Mouse (Mus musculus): ENCODE results near the gene Abhd4. TPM values are rescaled to one million over a fixed set of nuclear protein-coding genes. Genes with fewer than 3 reads are reported as not detected.
"Not testable (repeated sequence)": the region's sequence is repeated elsewhere in the genome, so short reads cannot be mapped to it uniquely, and the experiment has no call there.

The Abhd4 gene
- polyA plus RNA-seq, 1 experiment from 2014 or later, result 61.5 TPM

DNA sequence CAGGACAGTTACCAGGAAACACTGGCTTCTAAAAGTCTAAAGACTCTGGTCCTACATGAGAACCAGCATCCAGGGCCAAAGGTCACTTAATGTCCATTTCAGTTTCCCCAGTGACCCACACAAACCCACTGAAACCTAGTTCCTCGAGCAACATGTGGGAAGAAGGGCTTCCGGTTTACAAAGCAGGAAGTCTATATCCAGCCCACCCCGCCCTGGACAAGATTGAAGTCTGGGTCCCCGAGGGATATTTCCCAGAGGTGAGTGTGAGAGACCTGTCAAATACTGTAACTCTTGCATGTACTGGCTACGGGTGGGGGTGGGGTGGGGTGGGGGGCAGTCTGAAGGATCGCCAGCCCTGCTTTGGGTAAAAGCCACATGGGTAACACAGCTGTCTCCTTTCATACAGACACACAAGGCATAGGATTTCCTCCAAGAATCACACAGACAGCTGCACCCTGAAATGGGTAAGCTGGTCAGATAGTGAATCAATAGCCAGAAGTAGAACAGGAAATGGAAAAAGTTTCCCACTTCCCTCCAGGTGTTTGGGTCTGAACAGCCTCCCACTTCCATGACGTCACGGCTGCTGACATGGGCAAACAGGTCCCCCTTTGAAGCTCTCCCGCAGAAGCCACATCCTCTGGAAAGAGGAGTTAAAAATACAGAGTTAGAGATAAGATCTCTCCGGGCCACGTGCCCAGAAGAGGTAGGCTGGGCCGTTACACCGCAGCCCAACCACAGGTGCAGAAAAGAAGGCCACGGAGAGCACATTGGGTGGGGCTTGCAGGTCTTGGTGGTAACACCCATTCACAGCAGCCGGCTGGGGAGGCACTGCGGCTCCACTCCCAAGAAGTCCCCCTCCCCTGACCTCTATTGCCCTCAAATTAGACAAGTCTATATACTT lies 26.8 kb upstream of the Abhd4 start:
- Histone ChIP-seq H3K36me3 (ENCODE audit: control insufficient read depth, insufficient read depth, low read length) (no peaks in the 10 kb centered on the region), H3K9me3 (ENCODE audit: control insufficient read depth, low read length) (no peaks in the 10 kb centered on the region), H3K4me1 (replicated peaks; ENCODE audit: control insufficient read depth, insufficient read depth, low read length) (peaks cover 33% of the 10 kb centered on the region), H3K27ac (ENCODE audit: low read length) (peak overlapping the region; percentile 60), H3K27me3 (ENCODE audit: control insufficient read depth, insufficient read depth, low read depth, low read length) (no peaks in the 10 kb centered on the region), H3K9ac (ENCODE audit: low read length) (peak overlapping the region; percentile 42; the same call in 1 of the 2 replicates), H3K4me3 (ENCODE audit: low read length) (peak overlapping the region; percentile 41), H3K4me2 (ENCODE audit: low read depth, low read length) (peak overlapping the region; percentile 67)
- peak; percentile 64 for ATAC-seq (ENCODE audit: low read depth)
- 10% methylated on average over 16 of the region's 16 CpGs for WGBS

DNA sequence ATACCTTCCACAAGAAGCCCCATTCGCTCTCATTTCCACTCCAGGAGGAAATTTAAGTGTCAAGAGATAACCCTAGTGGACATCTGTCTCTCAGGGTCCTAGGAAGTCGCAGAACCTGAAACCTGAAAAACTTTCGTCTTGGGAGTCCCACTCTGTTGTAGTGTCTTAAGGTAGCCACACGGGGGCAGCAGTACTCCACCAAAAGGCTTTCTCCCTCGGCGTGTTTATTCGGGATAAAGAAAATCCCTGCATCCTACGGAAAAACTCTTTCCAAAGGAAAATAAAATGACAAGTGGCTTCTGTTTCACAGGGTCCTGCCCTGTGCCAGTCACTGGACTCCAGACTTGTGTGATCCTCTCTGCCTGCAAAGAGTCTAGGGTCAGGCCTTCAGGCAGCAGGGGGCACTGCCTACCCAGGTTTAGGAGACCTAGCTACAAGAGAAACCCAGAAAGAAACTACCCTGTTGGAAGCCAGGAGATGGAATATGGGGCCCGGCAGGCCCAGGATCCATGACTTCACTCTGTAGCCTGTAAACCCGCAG lies 26.0 kb upstream of the Abhd4 start:
- H3K9ac ChIP-seq (ENCODE audit: low read length), result peak overlapping the region; percentile 61
- ATAC-seq (ENCODE audit: low read depth), result peak; percentile 54
- peak overlapping the region; percentile 67 for H3K4me2 ChIP-seq (ENCODE audit: low read depth, low read length)
- peak overlapping the region; percentile 60 for H3K27ac ChIP-seq (ENCODE audit: low read length)
- H3K27me3 ChIP-seq (ENCODE audit: control insufficient read depth, insufficient read depth, low read depth, low read length), result no peaks in the 10 kb centered on the region
- WGBS, result under 1% methylated on average over 10 of the region's 10 CpGs
- no peaks in the 10 kb centered on the region for H3K9me3 ChIP-seq (ENCODE audit: control insufficient read depth, low read length)
- no peaks in the 10 kb centered on the region for H3K36me3 ChIP-seq (ENCODE audit: control insufficient read depth, insufficient read depth, low read length)
- peaks cover 40% of the 10 kb centered on the region for H3K4me1 ChIP-seq (replicated peaks; ENCODE audit: control insufficient read depth, insufficient read depth, low read length)
- H3K4me3 ChIP-seq (ENCODE audit: low read length), result peak overlapping the region; percentile 41

DNA sequence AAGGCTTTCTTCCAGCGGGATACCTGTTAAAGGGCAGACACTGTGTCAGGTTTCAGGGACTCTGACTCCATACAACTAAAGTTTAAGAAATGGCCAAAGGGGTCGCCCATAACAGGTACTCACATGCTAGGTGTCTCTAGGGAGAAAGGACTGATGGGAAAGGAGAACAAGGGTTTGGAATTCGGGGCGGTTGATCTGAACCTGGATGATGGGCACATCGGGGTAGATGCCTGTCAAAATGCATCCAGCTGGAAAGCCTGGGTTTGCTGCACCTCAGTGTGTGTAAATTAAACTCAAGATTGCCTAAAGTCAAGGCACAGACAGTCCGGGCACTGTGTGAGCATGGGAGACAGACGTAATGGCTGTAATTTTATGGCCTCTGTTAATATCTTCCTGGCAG lies 25.5 kb upstream of the Abhd4 start:
- 29% methylated on average over 7 of the region's 7 CpGs for WGBS
- peaks cover 44% of the 10 kb centered on the region for H3K4me1 ChIP-seq (replicated peaks; ENCODE audit: control insufficient read depth, insufficient read depth, low read length)
- H3K4me3 ChIP-seq (ENCODE audit: low read length), result no peak overlapping the region; the same call in 1 of the 2 replicates
- H3K9ac ChIP-seq (ENCODE audit: low read length), result peak overlapping the region; percentile 61; the same call in 1 of the 2 replicates
- no peak overlapping the region for H3K27ac ChIP-seq (ENCODE audit: low read length)
- H3K4me2 ChIP-seq (ENCODE audit: low read depth, low read length), result peak overlapping the region; percentile 67
- no peak for ATAC-seq (ENCODE audit: low read depth)
- no peaks in the 10 kb centered on the region for H3K9me3 ChIP-seq (ENCODE audit: control insufficient read depth, low read length)
- H3K36me3 ChIP-seq (ENCODE audit: control insufficient read depth, insufficient read depth, low read length), result no peaks in the 10 kb centered on the region
- no peaks in the 10 kb centered on the region for H3K27me3 ChIP-seq (ENCODE audit: control insufficient read depth, insufficient read depth, low read depth, low read length)

DNA sequence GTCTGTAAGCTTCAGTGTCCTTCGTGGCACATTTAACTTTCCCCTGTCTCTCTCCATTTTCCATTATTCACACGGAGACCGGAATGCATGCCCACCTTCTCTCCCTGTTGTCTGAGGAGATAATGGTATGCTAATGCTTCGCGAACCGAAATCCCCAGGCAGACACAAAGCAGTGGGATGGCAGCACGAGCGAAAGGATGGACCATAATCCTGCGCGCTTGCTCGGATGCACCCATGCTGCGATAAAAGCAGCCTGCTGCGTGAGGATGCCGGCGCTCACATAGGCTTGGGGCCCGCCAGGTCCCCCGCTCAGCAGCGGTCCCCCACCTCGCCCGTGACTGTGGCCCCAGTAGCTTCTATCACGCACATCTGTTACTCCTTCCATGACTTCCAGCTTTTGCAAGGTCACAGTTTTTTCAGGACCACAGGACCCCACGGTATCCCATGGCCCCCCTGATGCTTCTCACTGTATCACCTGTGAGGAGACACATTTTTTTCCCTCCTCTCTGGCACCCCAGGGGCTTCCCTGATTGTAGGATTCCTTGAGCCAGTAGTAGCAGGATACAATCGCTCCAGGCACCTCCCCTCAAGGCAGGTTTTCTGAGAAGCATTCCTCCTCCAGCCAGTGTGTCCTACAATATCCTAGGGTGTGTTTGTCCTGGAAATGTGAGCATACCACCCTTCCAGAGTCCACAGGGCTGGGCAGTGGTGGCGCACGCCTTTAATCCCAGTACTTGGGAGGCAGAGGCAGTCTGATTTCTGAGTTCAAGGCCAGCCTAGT lies 24.9 kb upstream of the Abhd4 start:
- Histone ChIP-seq H3K4me3 (ENCODE audit: low read length) (no peak overlapping the region), H3K36me3 (ENCODE audit: control insufficient read depth, insufficient read depth, low read length) (peaks cover under 1% of the 10 kb centered on the region; the same call in 1 of the 2 replicates), H3K4me2 (ENCODE audit: low read depth, low read length) (no peak overlapping the region), H3K9me3 (ENCODE audit: control insufficient read depth, low read length) (no peaks in the 10 kb centered on the region), H3K27ac (ENCODE audit: low read length) (no peak overlapping the region), H3K9ac (ENCODE audit: low read length) (0 out of 2 replicates have a peak overlapping the region, but pooled peaks have one; percentile 2), H3K4me1 (replicated peaks; ENCODE audit: control insufficient read depth, insufficient read depth, low read length) (peaks cover 50% of the 10 kb centered on the region), H3K27me3 (ENCODE audit: control insufficient read depth, insufficient read depth, low read depth, low read length) (no peaks in the 10 kb centered on the region)
- ATAC-seq (ENCODE audit: low read depth), result no peak
- 31% methylated on average over 25 of the region's 25 CpGs for WGBS

DNA sequence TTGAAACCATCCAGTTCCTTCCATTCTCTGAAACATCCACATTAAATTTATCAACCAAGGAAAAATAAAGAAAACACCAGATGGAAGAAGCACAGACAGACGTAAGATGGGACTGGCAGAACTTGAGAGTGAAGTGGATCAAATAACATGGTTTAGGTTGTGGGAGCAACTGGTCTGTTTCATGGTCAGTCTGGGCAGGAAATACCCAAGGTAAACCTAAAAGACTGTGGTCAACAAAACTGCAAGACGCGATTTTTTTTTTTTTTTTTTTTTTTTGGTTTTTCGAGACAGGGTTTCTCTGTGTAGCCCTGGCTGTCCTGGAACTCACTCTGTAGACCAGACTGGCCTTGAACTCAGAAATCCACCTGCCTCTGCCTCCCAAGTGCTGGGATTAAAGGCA lies 24.1 kb upstream of the Abhd4 start:
- not testable (repeated sequence) for H3K36me3 ChIP-seq (ENCODE audit: control insufficient read depth, insufficient read depth, low read length); ATAC-seq (ENCODE audit: low read depth); H3K27me3 ChIP-seq (ENCODE audit: control insufficient read depth, insufficient read depth, low read depth, low read length); H3K4me3 ChIP-seq (ENCODE audit: low read length); H3K4me2 ChIP-seq (ENCODE audit: low read depth, low read length); H3K9ac ChIP-seq (ENCODE audit: low read length); H3K9me3 ChIP-seq (ENCODE audit: control insufficient read depth, low read length); H3K27ac ChIP-seq (ENCODE audit: low read length)
- WGBS, result 75% methylated on average over 3 of the region's 4 CpGs
- peaks cover 48% of the 10 kb centered on the region for H3K4me1 ChIP-seq (replicated peaks; ENCODE audit: control insufficient read depth, insufficient read depth, low read length)

DNA sequence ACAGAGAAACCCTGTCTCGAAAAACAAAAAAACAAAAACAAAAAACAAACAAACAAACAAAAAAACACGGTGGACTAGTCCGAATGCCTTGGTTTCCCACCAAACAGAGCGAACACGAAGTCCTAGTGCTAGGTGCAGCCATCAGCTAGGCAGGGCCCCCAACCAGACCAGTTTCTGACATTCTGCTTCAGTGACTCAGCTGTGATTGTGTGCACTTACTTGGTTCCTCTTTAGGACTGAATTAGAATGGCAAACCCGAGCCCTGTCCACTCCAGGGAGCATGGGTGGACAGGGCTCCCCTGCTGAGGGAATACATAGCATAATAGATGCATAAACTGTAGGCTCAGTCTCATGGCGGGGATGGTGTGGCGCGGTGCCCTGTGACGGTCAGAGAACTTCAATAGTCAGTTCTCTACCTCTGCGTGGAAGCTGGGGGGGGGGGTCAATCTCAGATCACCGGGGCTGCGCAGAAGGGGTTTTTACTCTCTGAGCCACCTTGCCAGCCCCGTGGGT lies 23.3 kb upstream of the Abhd4 start:
- ATAC-seq (ENCODE audit: low read depth), result no peak
- Histone ChIP-seq H3K9ac (ENCODE audit: low read length) (no peak overlapping the region), H3K27me3 (ENCODE audit: control insufficient read depth, insufficient read depth, low read depth, low read length) (no peaks in the 10 kb centered on the region), H3K4me3 (ENCODE audit: low read length) (no peak overlapping the region), H3K4me2 (ENCODE audit: low read depth, low read length) (no peak overlapping the region), H3K36me3 (ENCODE audit: control insufficient read depth, insufficient read depth, low read length) (peaks cover 9% of the 10 kb centered on the region), H3K9me3 (ENCODE audit: control insufficient read depth, low read length) (no peaks in the 10 kb centered on the region), H3K27ac (ENCODE audit: low read length) (no peak overlapping the region), H3K4me1 (replicated peaks; ENCODE audit: control insufficient read depth, insufficient read depth, low read length) (peaks cover 43% of the 10 kb centered on the region)
- WGBS, result 66% methylated on average over 14 of the region's 14 CpGs

DNA sequence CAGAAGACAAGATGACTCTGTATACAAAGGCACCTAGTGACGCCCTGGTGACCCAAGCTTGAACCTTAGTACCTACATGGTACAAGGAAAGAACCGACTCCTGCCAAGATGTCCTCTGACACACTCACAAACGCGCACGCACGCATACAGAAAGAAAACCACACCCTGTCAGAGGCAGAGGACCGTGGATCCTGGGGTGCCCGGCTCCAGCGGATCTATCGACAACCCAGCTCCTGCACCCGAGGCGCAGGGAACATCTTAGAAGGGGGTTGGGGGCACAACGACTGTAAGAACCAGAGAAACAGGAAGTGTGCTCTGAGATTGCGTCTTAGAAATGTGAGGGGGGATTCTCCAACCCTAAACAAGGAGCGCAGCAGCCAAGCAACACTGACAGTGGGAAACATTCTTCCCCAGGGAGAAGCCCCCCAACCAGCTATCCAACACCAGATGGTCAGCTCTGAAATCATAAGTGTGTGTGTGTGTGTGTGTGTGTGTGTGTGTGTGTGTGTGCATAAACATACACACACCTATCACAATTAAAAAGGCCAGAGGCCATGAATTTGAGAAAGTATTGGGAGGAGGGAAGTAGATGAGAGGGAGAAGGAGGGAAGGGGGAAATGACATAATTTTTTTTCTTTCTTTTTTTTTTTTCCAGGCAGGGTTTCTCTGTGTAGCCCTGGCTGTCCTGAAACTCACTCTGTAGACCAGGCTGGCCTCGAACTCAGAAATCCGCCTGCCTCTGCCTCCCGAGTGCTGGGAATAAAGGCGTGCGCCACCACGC lies 22.6 kb upstream of the Abhd4 start:
- Histone ChIP-seq H3K9me3 (ENCODE audit: control insufficient read depth, low read length) (no peaks in the 10 kb centered on the region), H3K4me1 (replicated peaks; ENCODE audit: control insufficient read depth, insufficient read depth, low read length) (peaks cover 43% of the 10 kb centered on the region), H3K36me3 (ENCODE audit: control insufficient read depth, insufficient read depth, low read length) (peaks cover 9% of the 10 kb centered on the region), H3K4me2 (ENCODE audit: low read depth, low read length) (no peak overlapping the region), H3K4me3 (ENCODE audit: low read length) (no peak overlapping the region), H3K27me3 (ENCODE audit: control insufficient read depth, insufficient read depth, low read depth, low read length) (no peaks in the 10 kb centered on the region), H3K27ac (ENCODE audit: low read length) (no peak overlapping the region), H3K9ac (ENCODE audit: low read length) (peak overlapping the region; percentile 40; the same call in 1 of the 2 replicates)
- no peak for ATAC-seq (ENCODE audit: low read depth)
- 53% methylated on average over 21 of the region's 21 CpGs for WGBS

DNA sequence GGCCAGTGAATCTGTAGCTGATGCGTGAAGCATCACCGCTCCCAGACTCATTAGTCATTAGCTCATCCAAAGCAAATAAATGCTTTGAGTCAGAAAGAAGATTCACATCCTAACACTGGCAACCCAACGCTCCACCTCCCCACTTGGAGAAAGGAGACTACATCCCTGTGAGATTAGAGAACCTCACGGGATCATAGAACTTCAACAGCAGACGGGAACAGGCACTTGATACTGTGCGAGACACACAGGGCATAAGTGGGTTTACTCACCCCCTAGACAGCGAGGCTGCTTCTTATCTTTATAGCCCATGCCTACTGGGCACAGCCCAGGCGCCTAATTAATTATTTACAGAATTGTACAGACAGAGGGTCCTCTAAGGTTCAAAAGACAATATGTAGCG lies 21.8 kb upstream of the Abhd4 start:
- 33% methylated on average over 9 of the region's 9 CpGs for WGBS
- H3K27ac ChIP-seq (ENCODE audit: low read length), result no peak overlapping the region
- no peak overlapping the region for H3K4me3 ChIP-seq (ENCODE audit: low read length)
- H3K9ac ChIP-seq (ENCODE audit: low read length), result no peak overlapping the region
- ATAC-seq (ENCODE audit: low read depth), result no peak
- H3K4me1 ChIP-seq (replicated peaks; ENCODE audit: control insufficient read depth, insufficient read depth, low read length), result peaks cover 37% of the 10 kb centered on the region
- no peaks in the 10 kb centered on the region for H3K9me3 ChIP-seq (ENCODE audit: control insufficient read depth, low read length)
- no peaks in the 10 kb centered on the region for H3K27me3 ChIP-seq (ENCODE audit: control insufficient read depth, insufficient read depth, low read depth, low read length)
- peaks cover 11% of the 10 kb centered on the region for H3K36me3 ChIP-seq (ENCODE audit: control insufficient read depth, insufficient read depth, low read length)
- H3K4me2 ChIP-seq (ENCODE audit: low read depth, low read length), result 0 out of 2 replicates have a peak overlapping the region, but pooled peaks have one; percentile 20

All from lung, embryonic 16.5 days (tissue).